Mouse (Mus musculus): Measurements from ENCODE around the gene Fam25c. TPM values are rescaled to one million over a fixed set of nuclear protein-coding genes. Genes with fewer than 3 reads are reported as not detected.

Gene Fam25c
- total RNA-seq, 2 experiments from 2014 or later, result 1.0 TPM; not detected in 1

- intact Hi-C loops (cut with DNase I), result no loop called here
- DNase-seq (ENCODE audit: extremely low spot score in 1 of 2, low spot score in 2 of 2), result peak; percentile 90 to 97
Observed at GRCm38 (mm10) chr14:34310234-34310965, 44.8 kb downstream of the Fam25c start, which contains the start of the genes Shld2 and Glud1. TSS of gene Shld2 (minus strand) at chr14:34310493. TSS of gene Glud1 (plus strand) at chr14:34310727.

GRCm38 (mm10) chr14:34309907-34310233 is 45.4 kb downstream of the Fam25c start:
- DNase-seq (ENCODE audit: extremely low spot score in 1 of 2, low spot score in 2 of 2), result no peak
- intact Hi-C loops (cut with DNase I), result no loop called here

GRCm38 (mm10) chr14:34309266-34309665 is 46.0 kb downstream of the Fam25c start:
- intact Hi-C loops (cut with DNase I), result no loop called here
- no peak for DNase-seq (ENCODE audit: extremely low spot score in 1 of 2, low spot score in 2 of 2)

GRCm38 (mm10) chr14:34303265-34303680 is 52.0 kb downstream of the Fam25c start:
- intact Hi-C loops (cut with DNase I), result no loop called here
- peak in 1 of 2 experiments; percentile 38 for DNase-seq (ENCODE audit: extremely low spot score in 1 of 2, low spot score in 2 of 2)

- no peak for DNase-seq (ENCODE audit: extremely low spot score in 1 of 2, low spot score in 2 of 2)
- intact Hi-C loops (cut with DNase I), result no loop called here
Observed at GRCm38 (mm10) chr14:34302681-34303242, 52.5 kb downstream of the Fam25c start.

Other genes with a start within 250 kb of the Fam25c start
- gene Npy4r, start 202.9 kb downstream of the Fam25c start, total RNA-seq (2021), result not detected
- 1 to 10 TPM; 6.3 TPM for gene Gprin2, start 153.8 kb downstream of the Fam25c start, total RNA-seq (2021)
- 1 to 10 TPM; 1.2 to 1.8 TPM for gene Syt15, start 135.8 kb downstream of the Fam25c start, total RNA-seq (2021)
- gene Shld2, start 44.9 kb downstream of the Fam25c start, total RNA-seq (2021), result 10 to 100 TPM; 10.4 to 11.3 TPM
- 100 to 1,000 TPM; 339 to 352 TPM for gene Glud1, start 44.7 kb downstream of the Fam25c start, total RNA-seq (2021)
- gene Sncg, start 19.4 kb upstream of the Fam25c start, total RNA-seq (2021), result 1 to 10 TPM; 1.4 to 2.0 TPM
- 1 to 10 TPM; 3.8 to 5.1 TPM for gene Mmrn2, start 20.0 kb upstream of the Fam25c start, total RNA-seq (2021)
- 10 to 100 TPM; 34.7 to 37.3 TPM for gene Bmpr1a, start 147.9 kb upstream of the Fam25c start, total RNA-seq (2021)
- gene 9230112D13Rik, start 167.4 kb upstream of the Fam25c start, total RNA-seq (2021), result not detected
- 1 to 10 TPM; 1.5 to 2.0 TPM for gene Ldb3, start 233.2 kb upstream of the Fam25c start, total RNA-seq (2021)
- gene Opn4, start 244.7 kb upstream of the Fam25c start, total RNA-seq (2021), result not detected